Mouse (Mus musculus) bone marrow macrophage, adult 2 months (primary cell): Measurements from ENCODE around the gene Flcn. TPM values are rescaled to one million over a fixed set of nuclear protein-coding genes. Genes with fewer than 3 reads are reported as not detected.
A peak's percentile ranks its signal among the peaks of the same experiment; 100 is the strongest.

ENCODE experiments used
- H3K27ac ChIP-seq: 2 replicates; pipeline ENCODE4 v1.5.1; 2012; ENCODE audit warnings: low read depth, low read length; ENCODE audit not compliant: insufficient read depth
- H3K4me1 ChIP-seq: 2 replicates; pipeline ENCODE4 v1.6.1; 2012; ENCODE audit warnings: low read length; ENCODE audit not compliant: control insufficient read depth, insufficient read depth
- H3K4me3 ChIP-seq: 2 replicates; pipeline ENCODE4 v1.5.1; 2012; ENCODE audit warnings: mild to moderate bottlenecking, low read length, moderate library complexity; ENCODE audit not compliant: insufficient read depth
- CTCF ChIP-seq: IDR thresholded peaks from 2 replicates; pipeline ENCODE4 v1.5.1; 2012; ENCODE audit warnings: low read depth, mild to moderate bottlenecking, low read length, moderate library complexity
- POLR2A ChIP-seq: IDR thresholded peaks from 2 replicates; pipeline ENCODE4 v1.6.1; 2012; ENCODE audit warnings: mild to moderate bottlenecking, low read depth, low read length, borderline replicate concordance
- polyA plus RNA-seq: library from polyadenylated mRNA; stranded (reverse); fragments of >200 nt; gene quantifications from 2 replicates; pipeline ENCODE4 v1.2.4, GENCODE M21; 2012; ENCODE audit not compliant: missing spikeins, insufficient read depth, insufficient read length

The Flcn gene
- polyA plus RNA-seq, 1 experiment = 71.7 TPM

DNA sequence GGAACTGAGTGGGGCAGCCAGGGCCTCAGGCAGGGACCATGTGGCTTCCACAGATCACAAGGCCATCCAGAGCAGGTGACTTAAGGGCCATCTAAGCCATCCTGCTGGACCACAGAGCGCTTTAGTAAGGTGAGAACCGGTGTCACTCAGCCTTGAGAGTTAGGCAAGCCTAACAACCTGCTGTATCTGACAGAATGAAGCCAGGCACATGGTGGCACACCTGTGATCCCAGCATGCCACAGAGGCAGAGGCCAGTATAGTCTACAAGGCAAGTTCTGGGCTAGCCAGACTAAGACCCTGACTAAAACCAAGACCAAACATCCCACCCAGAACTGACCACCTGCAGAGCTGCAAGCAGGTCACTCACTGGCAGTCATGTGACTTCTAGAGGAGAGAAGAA, 4.2 kb downstream of the Flcn start:
- Histone ChIP-seq H3K27ac (no peak overlapping the region), H3K4me3 (no peak overlapping the region), H3K4me1 (peaks cover 19% of the 10 kb centered on the region)
- TF ChIP-seq CTCF (no peak), POLR2A (no peak)

DNA sequence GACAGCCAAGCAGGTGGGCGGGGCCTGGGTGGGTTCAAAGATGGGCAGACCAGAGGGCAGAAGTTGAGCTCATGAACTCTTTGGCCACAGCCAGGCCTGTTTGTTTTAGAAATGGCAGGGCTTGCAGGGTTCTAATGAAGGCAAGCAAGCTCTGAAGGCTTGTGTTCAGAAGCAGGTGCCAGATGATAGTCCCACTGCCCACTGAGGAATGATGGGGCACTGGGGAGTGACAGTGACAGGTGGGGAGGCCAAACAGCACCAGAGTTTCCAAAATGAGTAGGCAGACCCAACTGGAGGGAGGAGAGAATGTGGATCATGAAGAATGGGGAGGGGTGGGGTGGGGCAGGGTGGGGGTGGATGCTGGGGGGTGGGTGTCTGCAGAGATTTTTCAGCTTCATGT, 4.6 kb downstream of the Flcn start:
- Histone ChIP-seq H3K27ac (no peak overlapping the region), H3K4me3 (no peak overlapping the region), H3K4me1 (peaks cover 19% of the 10 kb centered on the region)
- TF ChIP-seq CTCF = no peak
- no peak for TF ChIP-seq POLR2A

DNA sequence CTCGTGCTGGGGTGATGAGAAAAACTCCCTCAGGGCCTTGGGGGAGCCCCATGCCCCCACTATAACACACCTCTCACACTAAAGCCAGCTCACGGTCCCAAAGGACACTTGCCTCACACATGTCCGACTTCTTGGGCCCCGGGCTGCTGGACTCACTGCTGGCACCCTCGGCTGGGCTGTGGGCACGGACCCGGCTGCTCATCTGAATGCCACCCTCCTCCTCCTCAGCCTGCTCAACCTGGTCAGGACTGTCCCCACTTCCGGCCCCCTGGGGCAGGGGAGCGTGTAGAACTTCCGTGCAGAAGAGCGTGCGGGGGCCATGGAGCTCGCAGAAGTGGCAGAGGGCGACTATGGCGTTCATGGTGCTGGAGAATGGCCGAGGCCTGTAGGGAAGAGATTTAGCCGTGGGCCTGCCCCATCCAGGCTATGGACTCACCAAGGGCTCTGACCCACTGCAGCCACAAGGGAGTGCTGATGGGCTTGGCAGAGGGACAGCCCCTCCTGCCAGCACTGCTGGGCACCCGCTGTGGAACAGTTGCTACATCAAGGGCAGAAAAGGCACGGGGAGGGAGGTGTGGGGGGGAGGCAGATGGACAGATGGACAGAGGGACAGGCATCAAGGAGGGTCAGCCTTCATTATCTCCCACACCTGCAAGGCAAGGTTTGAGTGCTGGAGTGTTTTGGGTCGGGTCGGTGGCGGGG, 5.3 kb downstream of the Flcn start:
- no peak for TF ChIP-seq CTCF
- TF ChIP-seq POLR2A = no peak
- Histone ChIP-seq H3K27ac (no peak overlapping the region), H3K4me1 (peaks cover 19% of the 10 kb centered on the region)

DNA sequence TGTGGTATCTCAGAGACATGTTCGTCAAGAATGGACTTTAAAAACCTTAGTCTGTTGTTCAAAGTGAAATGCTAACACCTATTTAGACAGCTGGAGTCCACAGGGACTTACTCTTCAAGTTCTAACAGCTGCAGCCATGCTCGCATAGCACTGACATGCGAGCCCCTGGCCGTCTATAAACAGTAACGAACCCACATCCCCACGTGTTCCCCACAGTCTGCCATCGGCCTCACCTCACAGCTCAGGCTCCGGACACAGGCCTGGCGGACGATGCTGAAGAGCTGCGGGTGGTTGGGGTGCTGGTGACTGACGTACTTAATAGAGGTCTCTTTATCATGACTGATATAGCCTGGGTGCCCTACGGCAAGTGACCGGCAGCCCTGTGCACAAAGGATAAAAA, 6.3 kb downstream of the Flcn start:
- Histone ChIP-seq H3K4me1 (peaks cover 17% of the 10 kb centered on the region), H3K27ac (no peak overlapping the region), H3K4me3 (no peak overlapping the region)
- no peak for TF ChIP-seq CTCF
- TF ChIP-seq POLR2A = no peak

More for the DNA sequence above, 5.3 kb downstream of the Flcn start:
- no peak overlapping the region for H3K4me3 ChIP-seq

- TF ChIP-seq CTCF (no peak), POLR2A (no peak)
- Histone ChIP-seq H3K4me1 (peaks cover 6% of the 10 kb centered on the region), H3K27ac (no peak overlapping the region)
Measured at GRCm38 (mm10) chr11:59801881-59802280, 7.9 kb downstream of the Flcn start.

GRCm38 (mm10) chr11:59800412-59800811, 9.4 kb downstream of the Flcn start:
- Histone ChIP-seq H3K27ac (no peak overlapping the region), H3K4me3 (no peak overlapping the region), H3K4me1 (no peaks in the 10 kb centered on the region)
- TF ChIP-seq CTCF (no peak), POLR2A (no peak)

More at GRCm38 (mm10) chr11:59801881-59802280, 7.9 kb downstream of the Flcn start:
- no peak overlapping the region for H3K4me3 ChIP-seq

DNA sequence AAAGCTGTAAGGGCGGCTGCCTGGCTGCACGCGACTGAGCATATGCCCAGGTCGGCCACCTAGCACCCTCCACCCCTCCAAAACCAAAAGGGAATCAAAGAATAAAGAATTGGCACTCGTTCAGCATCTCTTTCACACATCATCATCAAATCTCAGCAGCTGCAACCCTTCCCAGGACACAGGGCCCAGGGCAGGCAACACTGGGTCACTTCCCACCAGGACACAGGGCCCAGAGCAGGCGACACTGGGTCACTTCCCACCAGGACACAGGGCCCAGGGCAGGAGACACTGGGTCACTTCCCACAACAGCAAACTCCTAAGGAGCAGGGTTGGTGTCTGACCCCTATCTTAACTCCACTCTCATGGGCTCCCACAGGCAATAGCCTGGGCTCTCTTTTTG, 16.4 kb downstream of the Flcn start:
- Histone ChIP-seq H3K4me3 (no peak overlapping the region), H3K27ac (no peak overlapping the region), H3K4me1 (no peaks in the 10 kb centered on the region)
- TF ChIP-seq POLR2A (no peak), CTCF (no peak)

GRCm38 (mm10) chr11:59789311-59789710, 20.5 kb downstream of the Flcn start:
- H3K4me3 ChIP-seq = no peak overlapping the region
- no peak overlapping the region for H3K27ac ChIP-seq
- H3K4me1 ChIP-seq = no peaks in the 10 kb centered on the region
- TF ChIP-seq CTCF = no peak
- no peak for TF ChIP-seq POLR2A

DNA sequence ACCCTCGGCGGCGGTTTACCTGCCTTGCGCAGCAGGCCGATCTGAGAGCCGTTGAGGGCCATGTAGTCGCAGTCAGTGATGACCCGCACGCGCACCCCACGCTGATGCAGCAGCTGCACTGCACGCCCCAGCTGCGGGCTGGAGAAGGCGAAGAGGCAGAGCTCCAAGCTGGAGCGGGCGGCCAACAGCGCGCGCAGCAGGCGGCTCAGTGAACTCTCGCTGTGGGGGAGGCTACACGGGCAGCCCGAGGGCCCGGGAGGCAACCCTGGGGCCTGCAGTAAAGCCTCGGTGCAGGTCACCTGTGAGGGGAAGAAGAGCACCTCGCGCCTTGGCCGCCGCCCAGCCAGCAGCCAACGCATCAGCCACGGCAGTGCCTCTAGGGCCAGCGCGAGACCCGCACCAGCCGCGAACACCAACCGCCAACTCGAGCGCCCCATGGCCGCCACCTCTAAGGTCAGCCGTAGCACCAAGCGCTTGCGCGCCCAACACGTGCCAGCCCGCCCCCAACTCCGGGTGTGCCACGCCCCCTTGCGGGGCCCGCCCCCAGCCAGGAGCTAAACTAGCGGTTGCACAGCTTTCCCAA, 22.5 kb downstream of the Flcn start, which contains the start of gene Pld6:
TSS of gene Pld6 (minus strand) at position 447 of the 583 bp plus-strand sequence.
- Histone ChIP-seq H3K27ac (no peak within 1 kb of the TSS), H3K4me3 (peak within 1 kb of the TSS; percentile 57), H3K4me1 (no peaks in the 10 kb centered on the region)
- no peak for TF ChIP-seq POLR2A
- no peak for TF ChIP-seq CTCF

DNA sequence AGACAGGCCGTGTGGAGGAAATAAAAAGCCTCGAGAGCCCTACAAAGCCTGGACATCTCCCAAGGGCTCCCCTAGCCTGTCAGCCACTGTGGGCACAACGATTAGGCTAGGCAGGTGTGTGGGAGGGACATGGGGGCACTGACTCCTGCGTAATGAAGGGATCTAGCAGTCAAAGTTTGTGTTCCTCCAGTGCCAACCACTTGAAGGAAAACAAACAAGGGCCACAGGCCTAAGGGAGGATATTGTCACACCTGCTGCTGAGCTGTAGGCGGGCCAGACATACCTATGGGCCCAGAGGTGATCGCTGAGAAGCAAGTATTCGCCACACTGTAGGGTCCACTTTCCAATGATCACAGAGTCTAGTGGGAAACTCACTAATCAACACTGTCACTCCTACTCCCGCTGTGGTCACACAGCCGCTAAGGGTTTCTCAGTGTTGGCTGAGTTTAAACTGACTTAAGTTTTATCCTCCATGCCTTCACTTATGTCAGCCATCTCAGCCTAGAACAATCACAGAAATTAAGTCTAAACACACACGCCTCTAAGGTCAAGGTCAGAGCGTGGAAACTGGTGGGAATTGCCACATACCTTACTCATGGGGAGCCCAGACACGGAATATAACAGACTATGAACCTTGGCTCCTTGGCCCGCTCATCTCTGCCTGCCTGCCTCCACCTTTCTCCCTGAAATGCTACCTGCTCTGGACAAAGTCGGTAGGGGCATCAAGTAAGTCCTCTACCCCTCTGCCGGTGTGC, 23.2 kb downstream of the Flcn start:
- Histone ChIP-seq H3K4me1 (no peaks in the 10 kb centered on the region), H3K4me3 (peak overlapping the region; percentile 57), H3K27ac (no peak overlapping the region)
- TF ChIP-seq POLR2A = no peak
- TF ChIP-seq CTCF = no peak
